24 mouse cellular contexts compared by ENCODE assay signal in the genomic region with DNA sequence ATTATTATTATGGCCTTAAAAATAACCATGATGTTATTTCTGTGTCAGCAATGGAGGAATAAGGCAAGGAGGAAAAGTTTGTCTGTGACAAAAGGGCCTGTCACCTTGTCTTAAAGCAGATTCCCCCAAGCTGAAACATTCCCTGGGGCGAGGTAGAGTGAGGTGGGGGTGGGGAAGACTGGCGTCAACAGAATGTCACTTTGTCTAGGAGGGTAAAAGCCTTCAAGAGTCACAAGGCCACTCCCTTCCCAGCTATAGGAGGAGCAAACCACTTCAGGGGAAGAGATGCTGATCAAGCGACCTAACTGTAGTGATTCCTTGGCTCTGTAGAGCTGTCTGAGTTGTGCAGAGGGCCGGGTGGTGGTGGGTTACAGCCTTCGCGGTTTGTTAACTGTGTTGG. TPM values are rescaled to one million over a fixed set of nuclear protein-coding genes. Genes with fewer than 3 reads are reported as not detected.
"Had no signal": no experiment of that assay in that cellular context is flagged by ENCODE, and none has a peak within 500 bp of the region (broad histone marks: within the 10 kb centered on the region; RNA-seq: fewer than 3 reads in every experiment).

No protein-coding gene starts in this region.

- H3K27ac ChIP-seq: heart, embryonic 13.5 days; heart, embryonic 15.5 days; hindbrain, embryonic 13.5 days; hindbrain, embryonic 15.5 days; hindbrain, postnatal 0 days; kidney, embryonic 15.5 days; kidney, postnatal 0 days; limb, embryonic 12.5 days; liver, embryonic 13.5 days had no signal

- H3K27me3 ChIP-seq: heart, embryonic 13.5 days; heart, embryonic 15.5 days; hindbrain, embryonic 15.5 days; kidney, embryonic 15.5 days; liver, embryonic 13.5 days had no signal

- H3K36me3 ChIP-seq: heart, embryonic 13.5 days; heart, embryonic 15.5 days; hindbrain, embryonic 13.5 days; hindbrain, embryonic 15.5 days; kidney, embryonic 15.5 days; limb, embryonic 12.5 days; liver, embryonic 13.5 days had no signal

- DNase-seq: gastrocnemius, postnatal 14 days; gastrocnemius, postnatal 36 days; heart, adult 18-20 months; heart, postnatal 14 days; heart, postnatal 36 days; kidney, adult 11 months; kidney, adult 2 months; kidney, adult 9 months; kidney, postnatal 14 days; kidney, postnatal 36 days; layer of hippocampus, adult 9-11 months; layer of hippocampus, postnatal 36 days; left cerebral cortex, postnatal 4 days; liver; liver, embryonic 13.5 days had no signal

- H3K4me3 ChIP-seq: heart, embryonic 13.5 days; heart, embryonic 15.5 days; hindbrain, embryonic 13.5 days; hindbrain, embryonic 15.5 days; kidney, embryonic 15.5 days; limb, embryonic 12.5 days; liver, embryonic 13.5 days had no signal

- H3K4me1 ChIP-seq: hindbrain, embryonic 13.5 days; hindbrain, embryonic 15.5 days had no signal

RNA-seq across cellular contexts. Expression of a gene that starts 9.7 kb away (rescaled TPM):
- total RNA-seq: hematopoietic stem cell, adult 5-6 weeks had no signal
